Mouse (Mus musculus): Measurements from ENCODE around the gene Nit1. TPM values are rescaled to one million over a fixed set of nuclear protein-coding genes. Genes with fewer than 3 reads are reported as not detected.

The Nit1 gene
- total and polyA plus RNA-seq, 2 experiments, result 128 to 139 TPM

- Histone ChIP-seq H3K27me3 (ENCODE audit: control insufficient read depth, insufficient read depth, low read length) (no peaks in the 10 kb centered on the region), H3K27ac (replicated peaks; ENCODE audit: insufficient read depth, low read depth, low read length) (no peak overlapping the region), H3K4me3 (ENCODE audit: insufficient read depth, low read depth, low read length) (peak overlapping the region; percentile 16; the same call in 1 of the 2 replicates), H3K36me3 (ENCODE audit: control insufficient read depth, insufficient read depth, low read length) (peaks cover 17% of the 10 kb centered on the region; the same call in 1 of the 2 replicates), H3K4me1 (ENCODE audit: control insufficient read depth, insufficient read depth, low read length) (no peaks in the 10 kb centered on the region), H3K79me2 (ENCODE audit: control insufficient read depth, insufficient read depth, low read length) (no peaks in the 10 kb centered on the region), H3K9ac (ENCODE audit: low read depth, low read length) (no peak overlapping the region)
- no peak for DNase-seq (ENCODE audit: extremely low read depth, low read depth, low spot score)
- WGBS, result 63% methylated on average over 26 of the region's 26 CpGs
- TF ChIP-seq CTCF (IDR thresholded peaks at IDR 0.05; ENCODE audit: low read depth, low read length) (no peak), POLR2A (IDR thresholded peaks at IDR 0.05; ENCODE audit: extremely low read depth, insufficient read depth, low read length) (no peak)
These were observed 14.8 kb upstream of the Nit1 start for GRCm38 (mm10) chr1:171360253-171360652.

- Histone ChIP-seq H3K79me2 (ENCODE audit: control insufficient read depth, insufficient read depth, low read length) (0 out of 2 replicates have a peak, but pooled peaks cover 2% of the 10 kb centered on the region), H3K27ac (replicated peaks; ENCODE audit: insufficient read depth, low read depth, low read length) (no peak overlapping the region), H3K36me3 (ENCODE audit: control insufficient read depth, insufficient read depth, low read length) (peaks cover 17% of the 10 kb centered on the region; the same call in 1 of the 2 replicates), H3K4me3 (ENCODE audit: insufficient read depth, low read depth, low read length) (no peak overlapping the region), H3K27me3 (ENCODE audit: control insufficient read depth, insufficient read depth, low read length) (no peaks in the 10 kb centered on the region), H3K4me1 (ENCODE audit: control insufficient read depth, insufficient read depth, low read length) (no peaks in the 10 kb centered on the region), H3K9ac (ENCODE audit: low read depth, low read length) (no peak overlapping the region)
- 77% methylated on average over 4 of the region's 4 CpGs for WGBS
- TF ChIP-seq CTCF (IDR thresholded peaks at IDR 0.05; ENCODE audit: low read depth, low read length) (no peak), POLR2A (IDR thresholded peaks at IDR 0.05; ENCODE audit: extremely low read depth, insufficient read depth, low read length) (no peak)
- DNase-seq (ENCODE audit: extremely low read depth, low read depth, low spot score), result no peak
These were observed 13.0 kb upstream of the Nit1 start for GRCm38 (mm10) chr1:171358421-171358820.

- no peak overlapping the region for H3K9ac ChIP-seq (ENCODE audit: low read depth, low read length)
- no peaks in the 10 kb centered on the region for H3K27me3 ChIP-seq (ENCODE audit: control insufficient read depth, insufficient read depth, low read length)
- H3K79me2 ChIP-seq (ENCODE audit: control insufficient read depth, insufficient read depth, low read length), result peaks cover 8% of the 10 kb centered on the region; the same call in 1 of the 2 replicates
- H3K4me1 ChIP-seq (ENCODE audit: control insufficient read depth, insufficient read depth, low read length), result peaks cover under 1% of the 10 kb centered on the region; the same call in 1 of the 2 replicates
- DNase-seq (ENCODE audit: extremely low read depth, low read depth, low spot score), result no peak
- TF ChIP-seq CTCF (IDR thresholded peaks at IDR 0.05; ENCODE audit: low read depth, low read length), result no peak
- TF ChIP-seq POLR2A (IDR thresholded peaks at IDR 0.05; ENCODE audit: extremely low read depth, insufficient read depth, low read length), result no peak
- H3K27ac ChIP-seq (replicated peaks; ENCODE audit: insufficient read depth, low read depth, low read length), result no peak overlapping the region
- peaks cover 17% of the 10 kb centered on the region; the same call in 1 of the 2 replicates for H3K36me3 ChIP-seq (ENCODE audit: control insufficient read depth, insufficient read depth, low read length)
- H3K4me3 ChIP-seq (ENCODE audit: insufficient read depth, low read depth, low read length), result no peak overlapping the region
- WGBS, result 98% methylated on average over 2 of the region's 2 CpGs
These were observed 11.4 kb upstream of the Nit1 start for GRCm38 (mm10) chr1:171356814-171357213.

GRCm38 (mm10) chr1:171355812-171356340 is 10.4 kb upstream of the Nit1 start:
- Histone ChIP-seq H3K4me3 (ENCODE audit: insufficient read depth, low read depth, low read length) (no peak overlapping the region), H3K4me1 (ENCODE audit: control insufficient read depth, insufficient read depth, low read length) (peaks cover 4% of the 10 kb centered on the region; the same call in 1 of the 2 replicates), H3K79me2 (ENCODE audit: control insufficient read depth, insufficient read depth, low read length) (peaks cover 11% of the 10 kb centered on the region; the same call in 1 of the 2 replicates), H3K27ac (replicated peaks; ENCODE audit: insufficient read depth, low read depth, low read length) (no peak overlapping the region), H3K27me3 (ENCODE audit: control insufficient read depth, insufficient read depth, low read length) (no peaks in the 10 kb centered on the region), H3K9ac (ENCODE audit: low read depth, low read length) (no peak overlapping the region), H3K36me3 (ENCODE audit: control insufficient read depth, insufficient read depth, low read length) (peaks cover 17% of the 10 kb centered on the region; the same call in 1 of the 2 replicates)
- 81% methylated on average over 5 of the region's 5 CpGs for WGBS
- DNase-seq (ENCODE audit: extremely low read depth, low read depth, low spot score), result no peak
- TF ChIP-seq CTCF (IDR thresholded peaks at IDR 0.05; ENCODE audit: low read depth, low read length) (peak; percentile 76), POLR2A (IDR thresholded peaks at IDR 0.05; ENCODE audit: extremely low read depth, insufficient read depth, low read length) (no peak)

GRCm38 (mm10) chr1:171349210-171349609 is 3.8 kb upstream of the Nit1 start:
- Histone ChIP-seq H3K9ac (ENCODE audit: low read depth, low read length) (no peak overlapping the region), H3K27me3 (ENCODE audit: control insufficient read depth, insufficient read depth, low read length) (no peaks in the 10 kb centered on the region), H3K4me3 (ENCODE audit: insufficient read depth, low read depth, low read length) (no peak overlapping the region), H3K36me3 (ENCODE audit: control insufficient read depth, insufficient read depth, low read length) (no peaks in the 10 kb centered on the region; the same call in 1 of the 2 replicates), H3K27ac (replicated peaks; ENCODE audit: insufficient read depth, low read depth, low read length) (no peak overlapping the region), H3K4me1 (ENCODE audit: control insufficient read depth, insufficient read depth, low read length) (peaks cover 17% of the 10 kb centered on the region), H3K79me2 (ENCODE audit: control insufficient read depth, insufficient read depth, low read length) (peaks cover 40% of the 10 kb centered on the region; the same call in 1 of the 2 replicates)
- no peak for TF ChIP-seq CTCF (IDR thresholded peaks at IDR 0.05; ENCODE audit: low read depth, low read length)
- DNase-seq (ENCODE audit: extremely low read depth, low read depth, low spot score), result no peak
- WGBS, result 62% methylated on average over 2 of the region's 2 CpGs

GRCm38 (mm10) chr1:171348665-171349064 is 3.2 kb upstream of the Nit1 start:
- Histone ChIP-seq H3K27ac (replicated peaks; ENCODE audit: insufficient read depth, low read depth, low read length) (no peak overlapping the region), H3K4me1 (ENCODE audit: control insufficient read depth, insufficient read depth, low read length) (peaks cover 20% of the 10 kb centered on the region), H3K79me2 (ENCODE audit: control insufficient read depth, insufficient read depth, low read length) (peaks cover 39% of the 10 kb centered on the region; the same call in 1 of the 2 replicates), H3K9ac (ENCODE audit: low read depth, low read length) (no peak overlapping the region), H3K36me3 (ENCODE audit: control insufficient read depth, insufficient read depth, low read length) (no peaks in the 10 kb centered on the region), H3K27me3 (ENCODE audit: control insufficient read depth, insufficient read depth, low read length) (no peaks in the 10 kb centered on the region), H3K4me3 (ENCODE audit: insufficient read depth, low read depth, low read length) (no peak overlapping the region)
- DNase-seq (ENCODE audit: extremely low read depth, low read depth, low spot score), result peak; percentile 50
- 47% methylated on average over 3 of the region's 3 CpGs for WGBS
- no peak for TF ChIP-seq CTCF (IDR thresholded peaks at IDR 0.05; ENCODE audit: low read depth, low read length)

Measured in liver, adult 2 months (tissue).